Mouse (Mus musculus) kidney, adult 11 months (tissue): ENCODE results near the gene B020004J07Rik.
"Not testable (repeated sequence)": the region's sequence is repeated elsewhere in the genome, so short reads cannot be mapped to it uniquely, and the experiment has no call there.

Source experiments
- DNase-seq: peaks from one replicate; pipeline ENCODE4 v3.0.0; 2022

B020004J07Rik gene

DNA sequence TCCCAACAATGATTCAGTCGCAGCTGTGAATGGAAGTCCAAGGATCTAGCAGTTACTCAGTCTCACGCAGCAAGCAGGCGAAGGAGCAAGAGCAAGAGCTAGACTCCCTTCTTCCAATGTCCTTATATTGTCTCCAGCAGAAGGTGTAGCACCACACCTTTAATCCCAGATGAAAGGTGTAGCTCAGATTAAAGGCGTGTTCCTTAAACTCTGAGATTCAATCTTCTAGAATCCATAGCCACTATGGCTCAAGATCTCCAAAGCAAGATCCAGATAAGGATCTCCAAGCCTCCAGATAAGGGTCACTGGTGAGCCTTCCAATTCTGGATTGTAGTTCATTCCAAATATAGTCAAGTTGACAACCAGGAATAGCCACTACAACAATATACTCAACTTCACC, at the start of gene B020004J07Rik:
Gene B020004J07Rik, minus strand, starts transcription at position 101 of the 400 bp plus-strand sequence.
- DNase-seq, result not testable (repeated sequence)

DNA sequence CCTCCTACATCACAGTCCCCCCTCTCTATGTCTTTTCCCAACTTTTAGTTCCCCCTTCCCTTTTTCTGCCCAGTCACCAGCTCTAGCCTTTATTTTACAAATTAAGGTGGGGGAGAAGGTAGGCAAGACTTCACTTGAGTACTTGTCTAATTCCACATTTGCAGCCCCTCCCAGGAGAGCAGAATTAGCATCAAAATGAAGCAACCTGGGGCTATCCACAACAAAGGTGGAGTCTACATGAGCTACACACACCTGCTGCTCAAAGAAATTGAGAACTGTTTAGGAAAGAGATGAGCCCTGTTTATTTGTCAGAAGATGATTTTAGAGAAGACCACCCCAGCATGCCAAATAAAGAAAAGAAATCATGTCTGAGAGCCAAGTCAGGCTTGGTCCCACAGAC, 45.6 kb upstream of the B020004J07Rik start:
- DNase-seq, result no peak

DNA sequence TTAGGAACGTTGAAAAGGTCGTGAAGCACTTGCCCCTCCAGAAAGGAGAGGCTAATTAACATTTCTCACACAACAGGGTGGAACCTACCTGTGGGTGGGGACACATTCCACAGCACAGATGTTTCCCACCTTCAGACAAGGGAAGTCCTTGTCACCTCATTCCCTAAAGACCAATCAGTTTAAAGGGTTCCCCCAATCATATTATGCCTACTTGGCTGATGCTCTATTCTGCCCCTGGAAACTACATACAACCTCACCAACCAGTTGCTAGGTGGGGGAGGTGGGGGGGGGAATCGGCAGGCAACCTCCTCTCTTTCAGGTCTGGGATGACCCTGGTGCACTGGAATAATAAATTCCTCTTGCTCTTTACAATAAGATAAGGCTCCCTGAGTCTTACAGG, 39.8 kb upstream of the B020004J07Rik start:
- DNase-seq, result no peak

DNA sequence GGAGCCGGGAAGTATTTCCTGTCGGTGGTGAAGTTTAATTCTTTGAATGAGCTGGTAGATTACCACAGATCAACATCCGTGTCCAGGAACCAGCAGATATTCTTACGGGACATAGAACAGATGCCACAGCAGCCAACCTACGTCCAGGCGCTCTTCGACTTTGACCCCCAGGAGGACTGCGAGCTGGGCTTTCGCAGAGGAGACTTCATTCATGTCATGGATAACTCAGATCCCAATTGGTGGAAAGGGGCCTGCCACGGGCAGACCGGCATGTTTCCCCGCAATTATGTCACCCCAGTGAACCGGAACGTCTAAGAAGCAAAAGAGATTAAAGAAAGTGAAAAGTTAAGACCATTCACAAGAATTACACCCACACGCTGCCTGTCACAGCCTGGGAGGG, 31.9 kb upstream of the B020004J07Rik start:
- not testable (repeated sequence) for DNase-seq

DNA sequence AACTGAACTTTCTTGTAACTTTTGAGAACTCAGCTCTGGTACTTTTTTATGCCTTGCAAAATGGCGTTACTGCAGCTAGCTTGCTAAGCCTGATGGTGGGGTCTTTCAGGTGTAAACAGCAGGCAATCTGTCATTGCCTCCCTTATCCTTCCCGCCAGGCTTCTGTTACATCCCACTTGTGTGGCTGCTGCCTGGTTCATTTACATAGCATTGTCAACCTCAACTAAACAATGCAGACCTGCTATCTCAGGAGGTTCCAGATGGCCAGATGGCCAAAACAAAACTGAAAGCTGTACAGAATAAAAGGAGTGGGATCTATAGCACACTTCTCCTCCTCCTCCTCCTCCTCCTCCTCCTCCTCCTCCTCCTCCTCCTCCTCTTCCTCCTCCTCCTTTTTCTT, 28.2 kb upstream of the B020004J07Rik start:
- not testable (repeated sequence) for DNase-seq

DNA sequence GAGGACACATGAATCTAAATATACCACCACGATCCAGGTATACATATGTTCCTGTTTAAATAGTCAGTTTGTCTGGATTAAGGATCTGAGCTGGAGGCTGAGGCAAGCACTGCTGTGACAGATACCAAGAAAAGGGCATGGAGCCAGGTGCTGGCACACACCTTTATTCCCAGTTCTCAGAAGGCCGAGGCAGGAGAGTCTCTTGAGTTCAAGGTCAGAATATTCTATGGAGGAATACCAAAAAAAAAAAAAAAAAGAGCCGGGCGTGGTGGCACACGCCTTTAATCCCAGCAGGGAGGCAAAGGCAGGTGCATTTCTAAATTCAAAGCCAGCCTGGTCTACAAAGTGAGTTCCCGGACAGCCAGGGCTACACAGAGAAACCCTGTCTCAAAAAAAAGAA, 18.5 kb upstream of the B020004J07Rik start:
- no peak for DNase-seq

DNA sequence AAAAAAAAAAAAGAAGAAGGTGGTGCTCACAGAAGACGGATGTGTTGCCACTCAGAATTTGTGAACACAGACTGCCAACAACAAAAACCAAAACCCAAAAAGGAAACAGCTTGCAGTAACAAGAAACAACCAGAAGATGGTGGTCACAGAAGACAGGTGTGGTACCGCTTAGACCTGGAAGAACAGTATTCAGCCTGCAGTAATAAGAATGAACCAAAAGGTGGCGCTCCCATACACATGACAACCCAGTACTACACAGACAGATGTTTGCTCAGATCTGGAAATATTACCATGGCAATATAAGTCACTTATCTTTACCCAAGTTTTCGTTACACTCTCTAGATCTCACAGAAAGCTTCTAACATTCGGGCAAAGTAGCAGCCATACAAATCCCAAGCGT, 17.1 kb upstream of the B020004J07Rik start:
- peak; percentile 14 for DNase-seq

DNA sequence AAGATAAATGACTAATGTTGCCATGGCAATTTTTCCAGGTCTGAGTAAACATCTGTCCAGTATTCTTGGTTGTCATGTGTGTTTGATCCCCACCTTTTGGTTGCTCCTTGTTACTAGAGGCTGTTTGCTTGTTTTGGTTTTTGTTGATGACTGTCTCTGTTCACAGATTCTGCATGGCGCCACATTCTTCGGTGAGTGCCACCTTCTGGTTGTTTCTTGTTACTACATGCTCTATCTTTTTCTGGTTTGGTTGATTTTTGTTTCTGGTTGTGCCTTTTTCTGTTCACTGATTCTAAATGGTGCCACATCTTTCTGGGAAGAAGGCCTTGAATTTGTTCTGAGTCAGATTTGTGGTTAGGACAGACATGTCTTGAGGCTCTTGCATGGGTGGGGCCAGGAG, 7.1 kb upstream of the B020004J07Rik start:
- no peak for DNase-seq
